Mouse (Mus musculus) stomach, postnatal 0 days (tissue): ENCODE data around the gene Med24. TPM values are rescaled to one million over a fixed set of nuclear protein-coding genes. Genes with fewer than 3 reads are reported as not detected.

Experiments used
- ATAC-seq: fragments of 200-750 bp; cut with Nextera tagmentation; 2 replicates; pipeline ENCODE4 v1.8.0; 2017; ENCODE audit not compliant: low FRiP score, low TSS enrichment
- DNase-seq: peaks from one replicate; pipeline ENCODE4 v3.0.0-alpha.2; 2016; ENCODE audit warnings: low spot score
- H3K27ac ChIP-seq: fragments of 300-500 bp; sonication (generic); replicated peaks from 2 replicates; pipeline ENCODE4 v1.5.1; 2014; ENCODE audit warnings: mild to moderate bottlenecking, control low read depth
- H3K27me3 ChIP-seq: fragments of 300-500 bp; sonication (generic); 2 replicates; pipeline ENCODE4 v1.6.1; 2014; ENCODE audit warnings: low read length; ENCODE audit not compliant: control insufficient read depth, insufficient read depth
- H3K36me3 ChIP-seq: fragments of 300-500 bp; sonication (generic); 2 replicates; pipeline ENCODE4 v1.6.1; 2014; ENCODE audit warnings: low read length, mixed read lengths; ENCODE audit not compliant: control insufficient read depth, insufficient read depth
- H3K4me1 ChIP-seq: fragments of 300-500 bp; sonication (generic); replicated peaks from 2 replicates; pipeline ENCODE4 v1.6.1; 2014; ENCODE audit warnings: antibody characterized with exemption; ENCODE audit not compliant: control insufficient read depth, insufficient read depth
- H3K4me2 ChIP-seq: fragments of 300-500 bp; sonication (generic); replicated peaks from 2 replicates; pipeline ENCODE4 v1.6.1; 2014; ENCODE audit warnings: low read depth, mild to moderate bottlenecking, control low read depth, moderate library complexity
- H3K4me3 ChIP-seq: fragments of 300-500 bp; sonication (generic); 2 replicates; pipeline ENCODE4 v1.5.1; 2014; ENCODE audit warnings: low read depth, low read length, control low read depth
- H3K9ac ChIP-seq: fragments of 300-500 bp; sonication (generic); 2 replicates; pipeline ENCODE4 v1.6.1; 2014; ENCODE audit warnings: mild to moderate bottlenecking, low read length, control low read depth, mixed read lengths
- H3K9me3 ChIP-seq: fragments of 300-500 bp; sonication (generic); 2 replicates; pipeline ENCODE4 v1.6.1; 2016; ENCODE audit warnings: low read length; ENCODE audit not compliant: control insufficient read depth
- CTCF ChIP-seq: IDR thresholded peaks from 2 replicates; pipeline ENCODE4 v1.5.1; 2016; ENCODE audit warnings: antibody characterized with exemption, low read depth, mild to moderate bottlenecking, moderate library complexity
- EP300 ChIP-seq: optimal IDR thresholded peaks from 2 replicates; pipeline ENCODE3; 2016; ENCODE audit warnings: antibody characterized with exemption
- WGBS: fragments of 180-500 bp; shearing (Covaris S2); extraction: QIAGEN DNeasy Blood & Tissue Kit; methylation state at CpG from one replicate; pipeline ENCODE4 v1.1.7; 2014; 5-methylcytosine and 5-hydroxymethylcytosine counted together
- polyA plus RNA-seq: library from polyadenylated mRNA; unstranded; fragments of >200 nt; fragmentation: Nextera tagmentation; extraction: Ambion mirVana; gene quantifications from 2 replicates; pipeline ENCODE4 v1.2.1, GENCODE M21; 2015

Med24 gene
- polyA plus RNA-seq, 1 experiment from 2014 or later, result 16.5 TPM

DNA sequence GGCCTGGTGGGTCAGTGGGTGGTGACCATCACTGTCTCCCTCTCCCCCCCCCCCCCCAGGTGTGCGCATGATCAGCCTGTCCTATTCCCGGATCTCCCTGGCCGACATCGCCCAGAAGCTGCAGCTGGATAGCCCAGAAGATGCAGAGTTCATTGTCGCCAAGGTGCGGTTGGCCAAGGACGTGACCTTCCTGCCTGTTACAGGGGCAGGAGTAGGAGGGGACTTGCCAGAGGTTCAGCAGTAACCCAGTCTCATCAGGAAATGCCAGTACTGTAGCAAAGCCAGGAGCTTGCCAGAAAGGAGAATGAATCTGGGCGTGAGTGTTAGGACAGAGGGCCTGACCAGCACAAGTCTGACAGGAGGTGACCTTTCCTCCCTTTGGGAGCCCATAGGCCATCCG lies 35.5 kb downstream of the Med24 start:
- 92% methylated on average over 8 of the region's 9 CpGs for WGBS
- TF ChIP-seq EP300 (no peak), CTCF (no peak)

GRCm38 (mm10) chr11:98693201-98693600 lies 36.0 kb downstream of the Med24 start:
- Histone ChIP-seq H3K4me1 (no peaks in the 10 kb centered on the region), H3K36me3 (peaks cover 44% of the 10 kb centered on the region), H3K27me3 (no peaks in the 10 kb centered on the region), H3K4me3 (no peak overlapping the region), H3K27ac (no peak overlapping the region), H3K9me3 (no peaks in the 10 kb centered on the region), H3K9ac (no peak overlapping the region), H3K4me2 (no peak overlapping the region)
- WGBS, result 65% methylated on average over 13 of the region's 13 CpGs
- ATAC-seq (no peak), DNase-seq (peak; percentile 42)
- TF ChIP-seq CTCF, result no peak
- no peak for TF ChIP-seq EP300

More for the DNA sequence above, 35.5 kb downstream of the Med24 start:
- Histone ChIP-seq H3K4me1 (no peaks in the 10 kb centered on the region), H3K9me3 (no peaks in the 10 kb centered on the region), H3K27me3 (no peaks in the 10 kb centered on the region), H3K27ac (no peak overlapping the region), H3K4me2 (no peak overlapping the region), H3K36me3 (peaks cover 44% of the 10 kb centered on the region), H3K4me3 (no peak overlapping the region), H3K9ac (no peak overlapping the region)
- ATAC-seq, result no peak
- DNase-seq, result no peak

- TF ChIP-seq CTCF (no peak), EP300 (no peak)
- ATAC-seq, result peak; percentile 16; the same call in 1 of the 2 replicates
- Histone ChIP-seq H3K36me3 (peaks cover 46% of the 10 kb centered on the region), H3K4me1 (no peaks in the 10 kb centered on the region), H3K27ac (no peak overlapping the region), H3K9me3 (no peaks in the 10 kb centered on the region), H3K9ac (no peak overlapping the region), H3K4me3 (no peak overlapping the region), H3K4me2 (no peak overlapping the region), H3K27me3 (no peaks in the 10 kb centered on the region)
- 78% methylated on average over 8 of the region's 8 CpGs for WGBS
- peak; percentile 16 for DNase-seq
Measured at GRCm38 (mm10) chr11:98688009-98688408, 41.2 kb downstream of the Med24 start.

DNA sequence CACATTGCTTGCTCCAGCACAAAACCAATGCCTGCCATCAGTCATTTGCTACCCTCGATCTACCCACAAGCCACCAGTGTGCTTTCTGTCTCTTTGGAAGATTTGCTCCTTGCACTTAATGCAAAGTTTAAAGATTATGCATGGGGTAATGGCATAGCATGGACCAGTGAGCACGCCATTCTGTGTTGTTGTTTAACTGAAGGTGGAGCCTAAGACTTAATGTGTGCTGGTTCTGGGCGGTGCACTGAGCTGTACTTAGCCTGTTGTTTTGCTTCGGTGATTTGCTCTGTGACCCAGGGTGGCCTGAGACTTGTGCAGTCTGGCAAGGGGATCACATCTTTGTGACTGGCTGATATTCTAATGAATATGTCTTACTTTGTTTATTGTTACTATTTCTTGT lies 42.3 kb downstream of the Med24 start:
- H3K4me2 ChIP-seq, result no peak overlapping the region
- H3K27me3 ChIP-seq, result no peaks in the 10 kb centered on the region
- TF ChIP-seq EP300 (no peak), CTCF (no peak)
- no peak overlapping the region for H3K9ac ChIP-seq
- H3K36me3 ChIP-seq, result peaks cover 40% of the 10 kb centered on the region
- H3K27ac ChIP-seq, result no peak overlapping the region
- ATAC-seq, result no peak
- no peaks in the 10 kb centered on the region for H3K4me1 ChIP-seq
- 54% methylated on average over 4 of the region's 4 CpGs for WGBS
- H3K9me3 ChIP-seq, result no peaks in the 10 kb centered on the region
- no peak for DNase-seq
- H3K4me3 ChIP-seq, result no peak overlapping the region

- ATAC-seq (no peak), DNase-seq (no peak)
- Histone ChIP-seq H3K9me3 (no peaks in the 10 kb centered on the region), H3K36me3 (peaks cover 31% of the 10 kb centered on the region), H3K9ac (no peak overlapping the region), H3K4me1 (no peaks in the 10 kb centered on the region), H3K4me2 (no peak overlapping the region), H3K27ac (no peak overlapping the region), H3K27me3 (no peaks in the 10 kb centered on the region), H3K4me3 (no peak overlapping the region)
- no peak for TF ChIP-seq CTCF
- TF ChIP-seq EP300, result no peak
- WGBS, result 85% methylated on average over 9 of the region's 9 CpGs
Measured at GRCm38 (mm10) chr11:98685642-98686041, 43.6 kb downstream of the Med24 start.

GRCm38 (mm10) chr11:98682811-98683210 lies 46.4 kb downstream of the Med24 start:
- no peaks in the 10 kb centered on the region for H3K4me1 ChIP-seq
- peak overlapping the region; percentile 53 for H3K4me2 ChIP-seq
- peak overlapping the region; percentile 99 for H3K9ac ChIP-seq
- H3K27me3 ChIP-seq, result no peaks in the 10 kb centered on the region
- DNase-seq (no peak), ATAC-seq (peak; percentile 21)
- peaks cover 18% of the 10 kb centered on the region for H3K36me3 ChIP-seq
- WGBS, result under 1% methylated on average over 23 of the region's 23 CpGs
- no peaks in the 10 kb centered on the region for H3K9me3 ChIP-seq
- peak overlapping the region; percentile 92 for H3K4me3 ChIP-seq
- TF ChIP-seq EP300, result no peak
- TF ChIP-seq CTCF, result no peak
- peak overlapping the region; percentile 85 for H3K27ac ChIP-seq
